Mouse (Mus musculus) olfactory bulb, adult 2 months (tissue): ENCODE results near the gene Hvcn1.

Source experiments
- CTCF ChIP-seq: fragments of 200-500 bp; IDR thresholded peaks from 2 replicates; pipeline ENCODE4 v1.5.1; 2012; ENCODE audit warnings: low read depth, mild to moderate bottlenecking, low read length, moderate library complexity; ENCODE audit not compliant: insufficient read depth
- POLR2A ChIP-seq: fragments of 200-500 bp; IDR thresholded peaks from 2 replicates; pipeline ENCODE4 v1.6.1; 2012; ENCODE audit warnings: mild to moderate bottlenecking, low read depth, low read length, moderate library complexity; ENCODE audit not compliant: insufficient read depth

- TF ChIP-seq CTCF (no peak), POLR2A (no peak)
Observed at GRCm38 (mm10) chr5:122165233-122165915, 41.2 kb upstream of the Hvcn1 start.
